Mouse (Mus musculus) stomach, postnatal 0 days (tissue): ENCODE measurements at regions not wholly inside any gene's neighbourhood (a gene's known extent, or its start where the extent isn't known, plus 50 kb on each side); places are given as distances from the start of the nearest gene placed in this dataset.

ENCODE experiments used
- CTCF ChIP-seq: IDR thresholded peaks from 2 replicates; pipeline ENCODE4 v1.5.1; 2016; ENCODE audit warnings: antibody characterized with exemption, low read depth, mild to moderate bottlenecking, moderate library complexity
- EP300 ChIP-seq: optimal IDR thresholded peaks from 2 replicates; pipeline ENCODE3; 2016; ENCODE audit warnings: antibody characterized with exemption

DNA sequence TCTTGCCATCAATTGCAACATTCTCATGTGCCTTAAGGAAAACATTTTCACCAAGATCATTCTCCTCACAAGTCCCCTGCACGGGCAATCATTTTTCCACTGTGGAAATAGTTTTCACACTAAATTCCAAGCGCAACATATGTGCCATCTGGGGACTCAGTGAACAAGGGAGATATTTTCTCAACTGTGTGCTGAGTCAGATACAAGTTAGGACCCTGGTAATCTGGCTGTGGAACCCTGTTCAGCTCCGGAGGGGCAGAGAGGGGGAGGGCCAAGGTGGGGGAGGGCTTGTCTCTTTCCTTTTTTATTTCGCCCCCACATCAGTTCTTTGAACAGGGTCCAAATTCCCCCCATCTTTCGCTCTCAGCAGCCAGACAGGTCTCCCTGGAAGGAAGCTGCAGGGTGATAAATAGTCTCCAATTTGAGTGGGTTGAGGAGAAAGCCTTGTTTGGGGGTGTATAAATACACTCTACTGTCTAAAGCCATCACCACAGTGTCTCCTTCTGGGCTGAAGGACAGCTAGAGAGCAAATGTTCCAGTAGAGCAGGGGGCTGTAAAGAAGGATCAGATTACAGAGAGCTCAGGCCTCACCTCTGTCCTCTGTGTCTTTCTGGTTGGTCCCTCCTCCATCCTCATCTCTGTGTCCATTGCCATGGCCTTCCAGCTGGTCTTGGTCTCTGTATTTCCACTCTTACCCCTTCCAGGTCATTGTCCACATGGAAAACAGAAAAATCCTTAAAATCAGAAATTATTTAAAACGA is 134.3 kb downstream of the Mis18a start:
- TF ChIP-seq CTCF (no peak), EP300 (no peak)
